Mouse (Mus musculus): ENCODE data around the gene Scaf4. TPM values are rescaled to one million over a fixed set of nuclear protein-coding genes. Genes with fewer than 3 reads are reported as not detected.
A peak's percentile ranks its signal among the peaks of the same experiment; 100 is the strongest.

Scaf4 gene
- total RNA-seq (2021): 54.4 and 70.7 TPM in 2 replicates
- long read RNA-seq, full-length matches to known transcripts: 1 of 11 reads
- long read RNA-seq, partial matches to known transcripts: 6 of 11 reads
- long read RNA-seq, other reads (novel, unspliced or antisense): 4 of 11 reads

GRCm38 (mm10) chr16:90283905-90284891 lies at the start of gene Scaf4:
Gene Scaf4 (minus strand): TSS chr16:90284503.
- DNase-seq: peak; percentile 96

DNA sequence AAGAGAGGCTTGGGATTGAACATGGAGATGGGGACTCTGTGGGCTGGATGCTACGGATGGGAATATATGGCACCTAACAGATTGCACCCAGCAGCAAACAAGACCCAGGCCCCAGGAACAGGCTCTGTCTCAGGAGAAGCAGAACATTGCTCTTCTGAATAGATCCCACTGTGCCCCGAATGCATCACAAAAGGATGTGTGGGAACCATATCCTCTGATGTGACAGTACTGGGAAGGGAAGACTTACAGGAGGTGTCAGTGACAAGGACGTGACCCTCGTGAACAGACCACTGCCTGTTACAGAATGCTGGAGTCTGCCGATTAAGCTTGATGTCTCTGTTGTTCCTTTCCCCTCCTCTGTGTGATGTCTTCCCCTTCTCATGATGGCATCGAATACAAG lies 48.2 kb upstream of the Scaf4 start:
- DNase-seq: no peak

GRCm38 (mm10) chr16:90330979-90331378 lies 46.7 kb upstream of the Scaf4 start:
- DNase-seq: no peak

DNA sequence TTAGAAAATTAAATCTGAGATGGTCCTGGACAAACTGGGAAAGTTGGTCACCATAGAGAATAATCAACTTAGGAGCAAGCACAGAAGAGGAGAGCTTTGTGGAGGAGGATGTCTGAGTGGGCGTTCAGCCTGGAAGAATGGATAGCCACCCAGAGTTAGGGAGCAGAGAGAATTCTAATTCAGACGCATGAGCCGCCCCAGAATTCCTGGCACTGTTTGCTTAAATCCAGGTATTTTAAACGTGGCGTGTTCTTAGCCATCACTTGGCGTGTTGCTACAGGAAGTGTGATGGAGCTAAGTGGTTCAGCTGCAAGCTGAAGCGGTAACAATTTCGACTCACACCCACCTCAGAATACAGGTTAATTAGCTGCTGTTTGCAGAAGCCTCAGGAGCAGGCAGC lies 45.2 kb upstream of the Scaf4 start:
- no peak for DNase-seq

GRCm38 (mm10) chr16:90322850-90323528 lies 38.7 kb upstream of the Scaf4 start:
- DNase-seq: peak; percentile 94

GRCm38 (mm10) chr16:90319321-90319720 lies 35.0 kb upstream of the Scaf4 start:
- DNase-seq: no peak

DNA sequence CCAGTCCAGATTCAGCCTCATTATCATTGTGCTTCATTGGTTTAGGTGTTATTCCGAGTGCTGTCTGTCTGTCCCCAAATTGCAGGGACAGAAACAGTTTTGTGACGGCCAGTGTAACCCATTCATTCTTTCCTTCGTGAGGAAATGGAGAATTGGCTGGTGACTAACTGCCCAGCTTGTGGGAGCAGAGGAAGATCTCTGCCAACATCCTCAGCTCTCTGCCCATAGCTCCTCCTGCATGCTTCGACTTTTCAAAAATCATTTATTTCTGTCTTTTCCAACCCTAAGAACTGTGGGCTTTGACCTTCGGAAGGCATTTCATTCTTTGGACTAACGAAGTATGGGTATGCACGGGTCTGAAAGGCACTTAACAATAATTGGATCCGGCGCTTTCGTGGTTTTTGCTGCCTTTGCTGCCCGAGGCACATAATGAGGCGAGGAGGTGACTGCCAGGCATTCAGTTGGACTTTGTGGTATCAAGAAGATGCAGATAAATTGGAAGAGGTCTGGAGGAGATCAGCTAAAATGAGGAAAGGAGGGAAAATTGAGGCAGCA lies 34.1 kb upstream of the Scaf4 start:
- DNase-seq: no peak

DNA sequence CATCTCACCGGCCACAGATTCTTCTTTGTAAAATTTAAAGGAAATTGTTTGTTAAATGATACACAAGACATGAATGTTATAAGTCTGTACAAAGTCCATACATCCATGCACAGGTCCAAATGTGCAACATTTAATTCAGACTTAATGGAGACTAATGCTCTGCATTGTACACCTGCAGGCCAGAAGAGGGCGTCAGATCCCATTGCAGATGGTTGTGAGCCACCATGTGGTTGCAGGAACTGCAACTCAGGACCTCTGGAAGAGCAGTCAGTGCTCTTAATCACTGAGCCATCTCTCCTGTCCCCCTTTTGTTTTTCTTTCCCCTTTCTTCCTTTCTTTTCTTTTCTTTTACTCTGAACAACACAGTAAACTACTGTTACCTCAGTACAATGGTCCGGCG lies 33.5 kb upstream of the Scaf4 start:
- DNase-seq: no peak

DNA sequence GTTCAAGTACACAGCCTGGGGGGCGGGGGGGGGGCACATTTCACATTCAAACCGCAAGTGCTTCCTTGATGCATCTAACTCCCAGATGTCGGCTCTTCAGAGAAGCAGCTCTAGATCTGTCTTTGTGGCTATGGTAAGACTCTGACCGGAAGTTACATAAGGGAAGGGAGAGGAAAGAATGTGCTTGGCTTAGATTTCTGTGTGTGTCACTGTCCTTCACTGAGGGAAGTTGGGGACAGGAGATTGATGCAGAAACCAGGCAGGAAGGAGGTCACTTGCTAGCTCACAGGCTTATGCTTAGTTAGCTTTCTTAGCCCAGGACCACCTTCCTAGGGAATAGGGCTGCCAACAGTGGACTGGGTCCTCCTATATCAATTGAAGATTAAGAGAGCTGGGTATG lies 31.6 kb upstream of the Scaf4 start:
- no peak for DNase-seq

- peak; percentile 7 for DNase-seq
Observed at GRCm38 (mm10) chr16:90312449-90313082, 28.3 kb upstream of the Scaf4 start.

- no peak for DNase-seq
Observed at GRCm38 (mm10) chr16:90310488-90311135, 26.3 kb upstream of the Scaf4 start.

- DNase-seq: no peak
Observed at GRCm38 (mm10) chr16:90309784-90310183, 25.5 kb upstream of the Scaf4 start.

DNA sequence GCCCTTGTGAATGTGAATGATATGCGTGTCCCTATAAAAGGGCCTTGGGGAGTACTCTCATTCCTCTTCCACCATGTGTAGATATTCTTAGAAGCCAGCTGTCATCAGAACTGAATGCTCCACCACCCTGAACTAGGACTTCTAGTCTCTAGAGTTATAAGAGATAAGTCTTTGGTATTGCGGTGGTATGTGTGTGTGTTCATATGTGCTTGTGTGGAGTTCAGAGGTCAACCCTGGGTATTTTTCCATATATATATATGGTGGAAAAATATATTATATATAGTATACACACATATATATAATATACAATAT lies 19.6 kb upstream of the Scaf4 start:
- DNase-seq: no peak

GRCm38 (mm10) chr16:90303286-90303987 lies 19.1 kb upstream of the Scaf4 start:
- DNase-seq: no peak

GRCm38 (mm10) chr16:90301706-90302105 lies 17.4 kb upstream of the Scaf4 start:
- DNase-seq: no peak

GRCm38 (mm10) chr16:90300896-90301295 lies 16.6 kb upstream of the Scaf4 start:
- DNase-seq: no peak

DNA sequence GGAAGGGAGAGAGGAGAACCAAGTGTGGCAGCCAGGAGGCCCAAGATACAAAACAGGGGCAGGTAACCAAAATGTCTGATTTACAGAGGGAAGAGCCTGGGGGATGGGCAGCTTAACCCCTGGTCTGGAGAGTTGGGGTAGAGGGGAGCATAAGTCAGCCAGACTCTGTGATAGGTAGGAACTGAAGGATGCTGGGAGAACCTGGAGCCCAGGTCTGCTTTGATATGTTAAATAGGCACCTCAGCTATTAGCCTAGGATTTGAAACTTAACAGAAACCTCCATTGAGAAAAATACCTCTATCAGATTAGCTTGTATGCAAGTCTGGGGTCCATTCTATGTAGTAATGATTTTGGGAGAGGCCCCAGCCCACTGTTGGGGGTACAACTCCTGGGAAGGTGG lies 15.3 kb upstream of the Scaf4 start:
- no peak for DNase-seq

- DNase-seq: no peak
Observed at GRCm38 (mm10) chr16:90298426-90299300, 14.4 kb upstream of the Scaf4 start.

DNA sequence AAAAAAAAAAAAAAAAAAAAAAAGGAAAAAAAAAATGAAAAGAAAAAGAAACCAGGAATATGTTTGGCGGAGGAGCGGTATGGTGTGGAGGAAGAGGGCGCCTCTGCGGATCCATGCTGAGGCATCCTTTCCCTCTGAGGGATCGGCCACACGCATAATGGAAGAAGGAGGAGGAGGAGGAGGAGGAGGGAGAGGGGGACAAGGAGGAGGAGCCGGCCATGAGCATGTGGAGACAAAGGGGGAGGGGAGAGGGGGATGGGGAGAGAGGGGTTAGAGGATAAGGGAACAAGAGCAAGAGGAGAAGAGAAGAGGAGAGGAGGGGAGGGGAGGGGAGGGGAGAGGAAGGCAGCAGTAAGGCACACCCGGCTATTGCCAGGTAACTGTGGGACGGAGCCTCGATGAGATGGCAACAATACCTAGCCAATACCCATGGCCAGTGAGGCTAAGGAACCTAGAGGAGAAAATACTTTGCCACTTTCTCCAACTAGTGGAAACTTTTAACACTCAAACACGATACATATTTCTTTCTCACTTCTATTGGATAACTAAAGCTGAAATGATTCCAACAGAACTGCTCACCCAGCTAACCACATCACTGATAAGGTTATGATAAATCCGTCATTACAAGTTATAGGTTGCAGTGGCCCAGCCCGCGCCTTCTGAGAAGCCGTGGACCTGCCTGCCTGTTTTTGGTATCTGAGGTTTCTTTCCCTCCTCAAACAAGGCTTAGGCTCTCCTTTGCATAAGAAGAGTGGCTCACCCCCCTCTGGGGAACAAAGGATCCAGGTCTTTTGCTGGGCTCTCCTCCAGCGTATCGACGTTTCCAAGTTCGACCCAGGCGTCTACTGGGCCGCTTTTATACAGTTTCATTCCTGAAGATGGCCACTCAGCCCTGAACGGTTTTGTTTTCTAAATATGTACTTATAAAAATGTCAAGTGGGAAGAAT lies 13.4 kb upstream of the Scaf4 start:
- no peak for DNase-seq
